Mouse (Mus musculus) embryonic facial prominence, embryonic 10.5 days (tissue): ENCODE results near the gene Gm2075. TPM values are rescaled to one million over a fixed set of nuclear protein-coding genes. Genes with fewer than 3 reads are reported as not detected.
"Not testable (repeated sequence)": the region's sequence is repeated elsewhere in the genome, so short reads cannot be mapped to it uniquely, and the experiment has no call there.

Source experiments
- DNase-seq: peaks from one replicate; pipeline ENCODE4 v3.0.0-alpha.2; 2017; ENCODE audit warnings: low spot score
- H3K27ac ChIP-seq: fragments of 300-500 bp; sonication (generic); replicated peaks from 2 replicates; pipeline ENCODE4 v1.5.1; 2016; ENCODE audit warnings: mild to moderate bottlenecking
- H3K27me3 ChIP-seq: fragments of 300-500 bp; sonication (generic); replicated peaks from 2 replicates; pipeline ENCODE4 v1.6.1; 2016; ENCODE audit warnings: low read depth, mild to moderate bottlenecking; ENCODE audit not compliant: poor library complexity, severe bottlenecking
- H3K36me3 ChIP-seq: fragments of 300-500 bp; sonication (generic); replicated peaks from 2 replicates; pipeline ENCODE4 v1.6.1; 2016; ENCODE audit warnings: mild to moderate bottlenecking, moderate library complexity
- H3K4me1 ChIP-seq: fragments of 300-500 bp; sonication (generic); 2 replicates; pipeline ENCODE4 v1.6.1; 2016
- H3K4me3 ChIP-seq: fragments of 300-500 bp; sonication (generic); 2 replicates; pipeline ENCODE4 v1.5.1; 2016; ENCODE audit warnings: mild to moderate bottlenecking, moderate library complexity
- H3K9me3 ChIP-seq: fragments of 300-500 bp; sonication (generic); 2 replicates; pipeline ENCODE4 v1.6.1; 2016; ENCODE audit warnings: mild to moderate bottlenecking
- WGBS: fragments of 180-500 bp; shearing (Covaris S2); methylation state at CpG from one replicate; pipeline ENCODE4 v1.1.7; 2016; 5-methylcytosine and 5-hydroxymethylcytosine counted together
- polyA plus RNA-seq: library from polyadenylated mRNA; unstranded; fragments of >200 nt; fragmentation: Nextera tagmentation; extraction: Ambion mirVana; gene quantifications from 2 replicates; pipeline ENCODE4 v1.2.1, GENCODE M21; 2016

Gene Gm2075
- polyA plus RNA-seq = not detected in 2 replicates

DNA sequence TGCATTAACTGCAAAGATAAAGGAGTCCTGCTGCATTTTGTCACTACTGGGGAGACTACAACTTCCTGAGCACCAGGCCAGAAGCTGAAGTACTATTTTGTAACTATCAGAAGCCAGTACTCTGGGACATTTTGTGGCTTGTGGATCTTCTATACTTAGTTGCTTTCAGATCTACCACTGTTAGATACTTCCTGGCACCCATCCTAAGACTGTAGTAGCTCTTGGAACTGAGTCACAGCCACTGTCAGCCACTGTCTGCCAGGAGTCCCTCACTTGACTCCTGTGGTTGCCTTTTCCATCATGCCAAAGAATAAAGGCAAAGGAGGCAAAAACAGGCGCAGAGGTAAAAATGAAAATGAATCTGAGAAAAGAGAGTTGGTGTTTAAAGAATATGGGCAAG is at the start of gene Gm2075:
Gene Gm2075, plus strand, starts transcription at position 301 of the 400 bp plus-strand sequence.
- H3K4me1 ChIP-seq, H3K36me3 ChIP-seq, H3K27ac ChIP-seq, H3K27me3 ChIP-seq, H3K9me3 ChIP-seq, H3K4me3 ChIP-seq, DNase-seq: not testable (repeated sequence)
- 78% methylated on average over 1 of the region's 1 CpGs for WGBS

DNA sequence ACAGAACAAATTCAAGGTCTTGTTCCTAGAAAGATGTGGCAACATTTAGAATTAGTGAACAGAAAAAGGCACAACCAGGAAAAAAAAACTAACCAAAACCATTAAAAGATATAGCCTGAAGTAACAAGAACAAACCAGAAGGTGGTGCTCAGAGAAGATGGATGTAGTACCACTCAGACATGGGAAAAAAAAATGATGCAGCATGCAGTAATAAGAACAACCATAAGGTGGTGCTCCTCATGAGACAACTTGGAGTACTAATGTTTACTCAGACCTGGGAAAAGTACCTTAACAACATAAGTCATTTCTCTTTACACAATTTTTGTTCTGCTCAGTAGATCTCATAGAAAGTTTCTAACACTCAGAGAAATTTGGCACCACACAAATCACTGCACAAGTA is 27.6 kb upstream of the Gm2075 start:
- not testable (repeated sequence) for H3K4me3 ChIP-seq, H3K27me3 ChIP-seq, H3K36me3 ChIP-seq, H3K27ac ChIP-seq, DNase-seq, H3K4me1 ChIP-seq, H3K9me3 ChIP-seq

DNA sequence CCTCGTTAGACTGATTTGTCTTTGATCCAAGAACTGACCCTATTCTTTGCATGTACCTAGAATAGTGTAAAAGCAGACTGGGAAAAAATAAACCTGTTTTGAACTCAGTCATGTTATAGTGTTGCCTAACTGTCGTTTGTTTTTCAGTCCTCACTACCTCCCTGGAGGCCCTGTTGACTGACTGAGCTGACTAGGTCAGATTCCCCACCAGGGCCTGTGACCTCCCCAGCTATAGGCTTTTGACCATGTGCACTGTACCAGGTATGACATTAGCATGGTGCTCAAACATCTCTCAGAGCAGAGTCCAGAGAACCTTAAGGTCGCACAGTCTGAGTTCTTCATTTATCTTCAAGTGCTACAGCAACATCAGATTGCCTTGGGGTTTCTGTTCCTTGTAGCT is 7.5 kb upstream of the Gm2075 start:
- not testable (repeated sequence) for H3K27ac ChIP-seq, H3K36me3 ChIP-seq, H3K27me3 ChIP-seq, H3K4me1 ChIP-seq, H3K4me3 ChIP-seq, H3K9me3 ChIP-seq, DNase-seq
- WGBS = 72% methylated on average over 3 of the region's 3 CpGs

DNA sequence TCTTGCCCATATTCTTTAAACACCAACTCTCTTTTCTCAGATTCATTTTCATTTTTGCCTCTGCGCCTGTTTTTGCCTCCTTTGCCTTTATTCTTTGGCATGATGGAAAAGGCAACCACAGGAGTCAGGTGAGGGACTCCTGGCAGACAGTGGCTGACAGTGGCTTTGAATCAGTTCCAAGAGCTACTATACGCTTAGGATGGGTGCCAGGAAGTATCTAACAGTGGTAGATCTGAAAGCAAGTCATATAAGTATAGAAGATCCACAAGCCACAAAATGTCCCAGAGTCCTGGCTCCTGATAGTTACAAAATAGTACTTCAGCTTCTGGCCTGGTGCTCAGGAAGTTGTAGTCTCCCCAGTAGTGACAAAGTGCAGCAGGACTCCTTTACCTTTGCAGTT is 7.0 kb downstream of the Gm2075 start, which contains the start of gene Gm6803:
Gene Gm6803, minus strand, starts transcription at position 101 of the 400 bp plus-strand sequence.
- not testable (repeated sequence) for H3K27ac ChIP-seq, H3K4me3 ChIP-seq, H3K9me3 ChIP-seq, DNase-seq, H3K27me3 ChIP-seq, H3K36me3 ChIP-seq, H3K4me1 ChIP-seq
- 76% methylated on average over 2 of the region's 2 CpGs for WGBS

DNA sequence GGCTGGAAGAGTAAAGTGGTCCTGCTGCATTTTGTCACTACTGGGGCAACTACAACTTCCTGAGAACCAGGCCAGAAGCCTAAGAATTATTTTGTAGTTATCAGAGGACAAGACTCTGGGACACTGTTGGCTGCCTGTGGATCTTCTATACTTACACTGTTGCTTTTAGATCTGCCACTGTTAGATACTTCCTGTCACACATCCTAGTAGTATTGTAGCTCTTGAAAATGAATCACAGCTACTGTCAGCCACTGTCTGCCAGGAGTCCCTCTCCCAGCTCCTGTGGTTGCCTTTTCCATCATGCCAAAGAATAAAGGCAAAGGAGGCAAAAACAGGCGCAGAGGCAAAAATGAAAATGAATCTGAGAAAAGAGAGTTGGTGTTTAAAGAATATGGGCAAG is 15.1 kb downstream of the Gm2075 start, which contains the start of gene Gm2056:
Gene Gm2056, plus strand, starts transcription at position 301 of the 400 bp plus-strand sequence.
- not testable (repeated sequence) for DNase-seq, H3K4me1 ChIP-seq, H3K27me3 ChIP-seq, H3K27ac ChIP-seq, H3K4me3 ChIP-seq, H3K36me3 ChIP-seq
- WGBS = 93% methylated on average over 1 of the region's 1 CpGs
- peaks cover 12% of the 10 kb centered on the region; the same call in 1 of the 2 replicates for H3K9me3 ChIP-seq

DNA sequence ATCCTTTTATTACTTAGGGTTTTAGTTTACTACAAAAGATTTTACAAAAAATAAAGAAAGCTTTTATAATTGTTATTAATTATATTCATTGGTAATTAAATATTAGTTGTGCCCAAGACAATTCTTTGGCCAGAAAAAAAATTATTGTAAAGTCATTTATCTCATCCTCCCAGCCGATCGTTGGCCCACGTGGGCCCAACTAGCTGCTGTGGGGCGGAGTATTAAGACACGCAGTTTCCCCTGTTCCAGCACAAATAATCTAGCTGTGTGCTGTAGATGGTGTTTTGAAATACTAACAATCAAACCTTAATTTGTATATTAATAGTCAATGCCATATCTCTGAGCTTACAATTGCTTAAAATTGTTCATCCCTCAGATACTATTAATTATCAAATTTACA is 20.6 kb downstream of the Gm2075 start:
- H3K27me3 ChIP-seq, H3K36me3 ChIP-seq, H3K4me3 ChIP-seq, H3K27ac ChIP-seq, DNase-seq, H3K4me1 ChIP-seq: not testable (repeated sequence)
- peaks cover 10% of the 10 kb centered on the region; the same call in 1 of the 2 replicates for H3K9me3 ChIP-seq
- WGBS = 94% methylated on average over 5 of the region's 5 CpGs

DNA sequence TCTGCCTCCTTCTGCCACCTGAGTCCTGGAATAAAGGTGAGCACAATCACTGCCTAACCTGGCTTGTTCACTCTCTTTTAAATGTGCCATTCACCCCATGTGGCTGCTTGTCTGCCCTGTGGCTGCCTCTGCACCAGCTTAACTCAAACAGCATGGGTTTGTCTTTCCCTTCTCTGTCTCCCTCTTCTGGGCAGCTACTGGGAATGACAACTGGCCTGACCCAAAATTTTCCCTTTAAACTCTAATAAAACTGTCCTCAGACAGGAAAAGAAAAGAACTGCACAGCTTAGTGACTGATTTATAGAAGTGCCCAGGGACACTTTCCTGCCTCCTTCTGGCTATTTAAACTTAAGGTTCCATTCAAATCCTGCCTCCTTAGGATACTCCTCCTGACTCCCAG is 27.4 kb downstream of the Gm2075 start:
- H3K4me3 ChIP-seq, H3K27me3 ChIP-seq, DNase-seq, H3K36me3 ChIP-seq, H3K27ac ChIP-seq, H3K9me3 ChIP-seq, H3K4me1 ChIP-seq: not testable (repeated sequence)

DNA sequence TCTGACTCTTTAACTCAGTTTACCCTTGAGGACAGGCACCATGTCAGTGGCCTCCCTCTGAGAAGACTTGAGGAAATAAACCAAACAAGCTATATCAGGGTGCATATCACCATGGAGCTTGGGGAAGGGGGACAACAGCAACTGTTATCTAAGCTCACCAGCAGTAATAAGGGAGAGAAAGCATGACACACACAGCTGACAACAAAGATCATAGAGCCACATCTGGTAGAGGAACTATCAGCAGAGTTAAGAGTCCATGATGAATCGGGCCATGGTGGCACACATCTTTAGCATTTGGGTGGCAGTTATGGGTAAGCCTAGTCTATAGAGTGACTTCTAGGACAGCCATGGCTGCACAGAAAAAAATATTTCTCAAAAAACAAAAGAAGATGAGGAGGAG is 28.1 kb downstream of the Gm2075 start:
- H3K4me3 ChIP-seq, H3K27me3 ChIP-seq, H3K27ac ChIP-seq, H3K36me3 ChIP-seq, DNase-seq, H3K4me1 ChIP-seq, H3K9me3 ChIP-seq: not testable (repeated sequence)
- WGBS = 90% methylated on average over 1 of the region's 1 CpGs

DNA sequence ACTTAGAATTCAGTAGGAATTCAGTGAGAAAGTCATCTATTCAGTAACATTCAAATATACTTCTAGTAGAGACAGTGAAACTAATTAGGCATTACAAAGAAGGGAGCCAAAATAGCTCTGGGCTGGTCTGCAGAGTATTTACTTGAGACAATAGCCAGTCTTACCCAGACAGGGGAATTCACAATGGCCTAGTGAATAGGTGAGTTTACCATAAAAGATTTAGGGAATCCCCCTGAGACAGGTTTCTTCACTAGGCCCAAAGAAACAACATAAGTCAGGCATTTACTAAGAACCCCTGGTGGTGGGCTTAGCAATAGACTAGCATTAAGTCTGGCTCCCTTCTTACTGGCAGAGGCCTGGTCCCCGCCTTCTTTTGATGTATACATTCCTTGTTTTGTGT is 33.6 kb downstream of the Gm2075 start:
- not testable (repeated sequence) for H3K36me3 ChIP-seq, H3K4me3 ChIP-seq, H3K27me3 ChIP-seq, H3K9me3 ChIP-seq, H3K27ac ChIP-seq, H3K4me1 ChIP-seq, DNase-seq
- 70% methylated on average over 1 of the region's 1 CpGs for WGBS

Other genes starting within 250 kb of the Gm2075 start
- not detected in 2 replicates for gene Gm21319, start 236.1 kb upstream of the Gm2075 start, polyA plus RNA-seq
- not detected in 2 replicates for gene Gm21936, start 216.3 kb upstream of the Gm2075 start, polyA plus RNA-seq
- gene BB287469, start 195.3 kb upstream of the Gm2075 start, polyA plus RNA-seq = not detected in 2 replicates
- gene Gm2001, start 169.5 kb upstream of the Gm2075 start, polyA plus RNA-seq = not detected in 2 replicates
- gene Gm2016, start 137.8 kb upstream of the Gm2075 start, polyA plus RNA-seq = not detected in 2 replicates
- gene Gm2022, start 116.5 kb upstream of the Gm2075 start, polyA plus RNA-seq = not detected in 2 replicates
- gene Gm2035, start 92.0 kb upstream of the Gm2075 start, polyA plus RNA-seq = not detected in 2 replicates
- not detected in 2 replicates for gene Gm2042, start 57.8 kb upstream of the Gm2075 start, polyA plus RNA-seq
- gene Gm6803, start 6.9 kb downstream of the Gm2075 start, polyA plus RNA-seq = not detected in 2 replicates
- not detected in 2 replicates for gene Gm2056, start 15.2 kb downstream of the Gm2075 start, polyA plus RNA-seq
- not detected in 2 replicates for gene Gm16368, start 71.8 kb downstream of the Gm2075 start, polyA plus RNA-seq
- gene Gm10436, start 170.3 kb downstream of the Gm2075 start, polyA plus RNA-seq = not detected in 2 replicates
- gene Gm8332, start 238.3 kb downstream of the Gm2075 start, polyA plus RNA-seq = not detected in 2 replicates